Mouse (Mus musculus): ENCODE data around the gene Tmem151a. TPM values are rescaled to one million over a fixed set of nuclear protein-coding genes. Genes with fewer than 3 reads are reported as not detected.

Tmem151a gene
- total RNA-seq (2014; rRNA removed) (68.9 and 76.6 TPM in 2 replicates), polyA plus RNA-seq (2015; fragmentation: Nextera tagmentation; extraction: Ambion mirVana) (61.0 and 71.5 TPM in 2 replicates)

DNA sequence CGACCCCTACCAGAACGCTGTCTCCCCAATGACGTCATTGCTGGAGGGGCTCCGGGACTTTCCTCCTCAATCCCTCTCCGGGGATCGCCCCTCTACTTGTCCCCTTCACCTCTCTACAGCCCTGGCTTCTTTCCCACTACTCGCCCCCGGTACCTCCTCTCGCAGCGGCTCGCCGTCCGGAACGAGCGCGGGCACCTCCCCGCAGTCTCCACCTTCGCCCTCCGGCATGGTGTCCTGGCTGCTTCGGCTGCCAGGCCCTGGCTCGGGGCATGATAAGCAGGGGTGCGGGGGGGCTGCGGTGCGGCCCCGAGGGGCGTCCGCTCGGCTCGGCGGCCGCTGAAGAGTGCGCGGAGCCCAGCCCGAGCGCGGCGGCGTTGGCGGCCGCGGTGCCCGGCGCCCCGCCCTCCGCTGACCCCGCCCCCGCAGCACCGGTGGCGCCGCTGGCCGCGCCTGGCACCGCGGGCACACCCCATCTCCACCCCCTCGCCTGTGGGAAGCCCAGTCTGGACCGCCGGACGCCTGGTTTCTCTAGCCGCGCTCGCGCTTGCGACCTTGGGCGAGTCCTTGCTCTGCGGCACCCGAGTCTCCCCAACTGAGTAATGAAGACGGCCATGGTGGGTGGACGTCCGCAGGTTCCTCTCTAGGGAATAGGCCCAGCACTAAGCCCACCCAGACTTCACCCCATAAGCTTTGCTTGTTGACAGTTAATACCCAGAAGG is at the start of gene Tmem151a:
Gene Tmem151a, minus strand, starts transcription at position 387 of the 719 bp plus-strand sequence.
- Histone ChIP-seq H3K27ac (peak within 1 kb of the TSS; percentile 71), H3K9me3 (ENCODE audit: low read length) (no peaks in the 10 kb centered on the region), H3K36me3 (ENCODE audit: insufficient read depth, low read length) (0 out of 2 replicates have a peak, but pooled peaks cover under 1% of the 10 kb centered on the region), H3K9ac (replicated peaks; ENCODE audit: low read length) (peak within 1 kb of the TSS; percentile 86), H3K4me3 (ENCODE audit: low read length) (peak within 1 kb of the TSS; percentile 69), H3K4me2 (ENCODE audit: low read depth, low read length) (peak within 1 kb of the TSS; percentile 67), H3K27me3 (ENCODE audit: insufficient read depth, low read length) (no peaks in the 10 kb centered on the region), H3K4me1 (ENCODE audit: insufficient read depth, low read length) (peaks cover 13% of the 10 kb centered on the region; the same call in 1 of the 2 replicates)
- ATAC-seq = no peak
- peak; percentile 60 for DNase-seq (ENCODE audit: low spot score)
- WGBS = under 1% methylated on average over 65 of the region's 69 CpGs
- TF ChIP-seq CTCF (IDR thresholded peaks at IDR 0.05; ENCODE audit: low read depth) = no peak

DNA sequence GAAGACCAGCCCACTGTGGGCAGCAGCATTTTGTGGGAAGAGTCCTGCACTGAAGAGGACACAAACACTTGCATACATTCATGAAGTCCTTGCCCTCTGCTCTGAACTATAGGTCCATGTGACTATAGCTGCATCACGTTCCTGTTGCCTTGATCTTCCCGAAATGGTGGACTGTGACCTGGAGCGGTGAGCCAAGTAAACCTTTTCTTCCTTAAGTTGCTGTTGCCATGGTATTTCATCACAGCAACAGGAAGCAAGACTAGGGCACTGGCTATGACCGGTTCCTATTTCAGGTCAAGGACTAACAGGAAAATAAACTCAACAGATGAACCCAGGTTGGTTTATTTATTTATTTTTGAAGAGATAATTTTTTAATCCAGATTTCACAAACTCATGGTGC is 45.9 kb upstream of the Tmem151a start:
- DNase-seq (ENCODE audit: low spot score) = no peak
- H3K27me3 ChIP-seq (ENCODE audit: insufficient read depth, low read length) = no peaks in the 10 kb centered on the region
- no peak overlapping the region for H3K9ac ChIP-seq (replicated peaks; ENCODE audit: low read length)
- H3K4me1 ChIP-seq (ENCODE audit: insufficient read depth, low read length) = no peaks in the 10 kb centered on the region
- TF ChIP-seq CTCF (IDR thresholded peaks at IDR 0.05; ENCODE audit: low read depth) = no peak
- peaks cover 23% of the 10 kb centered on the region for H3K36me3 ChIP-seq (ENCODE audit: insufficient read depth, low read length)
- no peak for ATAC-seq
- H3K4me2 ChIP-seq (ENCODE audit: low read depth, low read length) = no peak overlapping the region
- H3K4me3 ChIP-seq (ENCODE audit: low read length) = no peak overlapping the region
- WGBS = 70% methylated on average over 4 of the region's 4 CpGs
- H3K27ac ChIP-seq = no peak overlapping the region
- no peaks in the 10 kb centered on the region for H3K9me3 ChIP-seq (ENCODE audit: low read length)

DNA sequence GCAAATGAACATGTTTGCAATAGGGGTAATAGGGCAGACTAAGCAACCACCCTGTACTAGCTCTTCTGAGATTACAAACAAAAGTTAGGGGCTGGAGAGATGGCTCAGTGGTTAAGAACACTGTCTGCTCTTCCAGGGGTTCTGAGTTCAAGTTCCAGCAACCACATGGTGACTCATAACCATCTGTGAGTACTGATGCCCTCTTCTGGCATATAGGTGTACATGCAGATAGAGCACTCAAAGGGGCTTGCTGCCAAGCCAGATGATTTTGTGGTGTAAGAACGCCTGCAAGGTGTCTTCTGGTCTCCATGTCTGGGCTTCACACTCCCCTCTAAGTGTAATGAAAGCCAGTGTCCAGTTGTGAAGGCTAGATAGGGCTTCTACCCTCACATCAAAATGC is 44.4 kb upstream of the Tmem151a start:
- 38% methylated on average over 1 of the region's 1 CpGs for WGBS
- peak; percentile 41 for DNase-seq (ENCODE audit: low spot score)

DNA sequence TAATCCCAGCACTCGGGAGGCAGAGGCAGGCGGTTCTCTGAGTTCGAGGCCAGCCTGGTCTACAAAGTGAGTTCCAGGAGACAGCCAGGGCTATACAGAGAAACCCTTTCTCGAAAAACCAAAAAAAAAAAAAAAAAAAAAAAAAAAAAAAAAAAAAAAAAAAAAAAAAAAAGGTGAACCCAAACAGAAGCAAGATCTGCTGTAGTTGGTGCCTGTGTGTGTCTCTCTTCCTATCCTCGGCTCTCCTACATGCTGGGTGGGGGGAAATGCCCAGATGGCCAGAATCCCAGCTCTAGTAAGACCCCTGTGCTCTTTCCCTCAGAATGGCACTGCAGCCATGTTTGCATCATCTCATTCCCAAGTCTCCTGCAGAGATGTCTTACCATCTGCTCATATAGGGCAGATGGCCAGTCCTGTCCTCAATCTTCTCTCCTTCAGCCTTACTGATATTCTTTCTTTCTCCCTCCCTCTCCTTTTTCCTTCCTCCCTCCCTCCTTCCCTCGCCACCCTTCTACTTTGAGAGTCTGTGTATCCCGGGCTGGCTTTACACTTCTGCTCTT is 38.8 kb upstream of the Tmem151a start:
- Histone ChIP-seq H3K36me3 (ENCODE audit: insufficient read depth, low read length) (no peaks in the 10 kb centered on the region), H3K4me3 (ENCODE audit: low read length) (no peak overlapping the region), H3K4me1 (ENCODE audit: insufficient read depth, low read length) (no peaks in the 10 kb centered on the region), H3K9ac (replicated peaks; ENCODE audit: low read length) (no peak overlapping the region), H3K4me2 (ENCODE audit: low read depth, low read length) (no peak overlapping the region), H3K27ac (peak overlapping the region; percentile 48), H3K27me3 (ENCODE audit: insufficient read depth, low read length) (no peaks in the 10 kb centered on the region), H3K9me3 (ENCODE audit: low read length) (no peaks in the 10 kb centered on the region)
- TF ChIP-seq CTCF (IDR thresholded peaks at IDR 0.05; ENCODE audit: low read depth) = no peak
- WGBS = 67% methylated on average over 7 of the region's 7 CpGs
- DNase-seq (ENCODE audit: low spot score) (peak; percentile 74), ATAC-seq (peak; percentile 64)

More for the DNA sequence above, 44.4 kb upstream of the Tmem151a start:
- Histone ChIP-seq H3K9me3 (ENCODE audit: low read length) (no peaks in the 10 kb centered on the region), H3K27ac (no peak overlapping the region), H3K4me1 (ENCODE audit: insufficient read depth, low read length) (no peaks in the 10 kb centered on the region), H3K27me3 (ENCODE audit: insufficient read depth, low read length) (no peaks in the 10 kb centered on the region), H3K9ac (replicated peaks; ENCODE audit: low read length) (no peak overlapping the region), H3K4me2 (ENCODE audit: low read depth, low read length) (no peak overlapping the region), H3K36me3 (ENCODE audit: insufficient read depth, low read length) (peaks cover 14% of the 10 kb centered on the region), H3K4me3 (ENCODE audit: low read length) (no peak overlapping the region)
- no peak for ATAC-seq
- TF ChIP-seq CTCF (IDR thresholded peaks at IDR 0.05; ENCODE audit: low read depth) = peak; percentile 62

DNA sequence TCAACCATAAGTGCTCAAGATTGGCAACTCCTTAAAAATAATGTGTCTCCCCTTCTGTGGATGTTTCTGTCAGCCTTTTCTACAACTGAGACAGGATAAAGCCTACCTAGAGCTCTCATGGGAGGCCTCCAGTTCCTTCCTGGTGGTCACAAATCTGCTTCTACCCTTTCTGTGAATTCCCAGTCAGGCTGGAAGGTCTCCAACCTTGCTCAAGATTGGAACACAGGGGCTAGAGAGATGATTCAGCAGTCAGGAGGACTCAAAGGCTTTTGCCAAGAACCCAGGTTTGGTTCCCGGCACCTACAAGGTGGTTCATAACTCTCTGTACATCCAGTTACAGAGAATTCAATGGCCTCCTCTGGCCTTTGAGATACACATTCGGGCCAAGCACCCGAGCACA is 37.9 kb upstream of the Tmem151a start:
- H3K4me3 ChIP-seq (ENCODE audit: low read length) = no peak overlapping the region
- TF ChIP-seq CTCF (IDR thresholded peaks at IDR 0.05; ENCODE audit: low read depth) = no peak
- no peak for DNase-seq (ENCODE audit: low spot score)
- no peaks in the 10 kb centered on the region for H3K9me3 ChIP-seq (ENCODE audit: low read length)
- no peaks in the 10 kb centered on the region for H3K36me3 ChIP-seq (ENCODE audit: insufficient read depth, low read length)
- H3K27ac ChIP-seq = no peak overlapping the region
- no peak overlapping the region for H3K4me2 ChIP-seq (ENCODE audit: low read depth, low read length)
- H3K4me1 ChIP-seq (ENCODE audit: insufficient read depth, low read length) = no peaks in the 10 kb centered on the region
- H3K27me3 ChIP-seq (ENCODE audit: insufficient read depth, low read length) = no peaks in the 10 kb centered on the region
- no peak overlapping the region for H3K9ac ChIP-seq (replicated peaks; ENCODE audit: low read length)
- no peak for ATAC-seq
- 85% methylated on average over 3 of the region's 3 CpGs for WGBS

DNA sequence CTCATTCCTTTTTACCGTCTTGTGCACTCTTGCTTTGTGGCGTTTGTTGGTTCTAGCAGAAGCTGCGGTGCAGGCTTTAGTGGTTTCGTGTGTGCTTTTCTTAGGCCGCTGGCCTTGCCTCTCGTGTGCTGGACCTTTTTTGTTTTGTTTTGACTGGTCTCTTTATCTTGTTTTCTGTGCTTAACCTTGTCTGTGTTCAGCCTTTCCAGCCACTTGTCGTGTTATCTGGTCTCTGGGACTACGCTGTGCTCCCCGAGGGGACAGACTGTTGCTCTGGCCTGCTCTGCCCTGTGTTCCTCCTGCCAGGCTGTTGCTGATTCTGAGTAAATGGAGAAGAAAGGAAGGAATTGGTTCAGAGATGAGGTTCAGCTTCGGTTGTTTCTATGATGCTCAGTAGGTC is 37.2 kb upstream of the Tmem151a start:
- no peak for ATAC-seq
- H3K27ac ChIP-seq = no peak overlapping the region
- WGBS = 70% methylated on average over 10 of the region's 10 CpGs
- no peaks in the 10 kb centered on the region for H3K9me3 ChIP-seq (ENCODE audit: low read length)
- no peaks in the 10 kb centered on the region for H3K4me1 ChIP-seq (ENCODE audit: insufficient read depth, low read length)
- no peak overlapping the region for H3K4me2 ChIP-seq (ENCODE audit: low read depth, low read length)
- no peak overlapping the region for H3K4me3 ChIP-seq (ENCODE audit: low read length)
- no peaks in the 10 kb centered on the region for H3K36me3 ChIP-seq (ENCODE audit: insufficient read depth, low read length)
- H3K27me3 ChIP-seq (ENCODE audit: insufficient read depth, low read length) = no peaks in the 10 kb centered on the region
- H3K9ac ChIP-seq (replicated peaks; ENCODE audit: low read length) = no peak overlapping the region
- no peak for TF ChIP-seq CTCF (IDR thresholded peaks at IDR 0.05; ENCODE audit: low read depth)
- no peak for DNase-seq (ENCODE audit: low spot score)

DNA sequence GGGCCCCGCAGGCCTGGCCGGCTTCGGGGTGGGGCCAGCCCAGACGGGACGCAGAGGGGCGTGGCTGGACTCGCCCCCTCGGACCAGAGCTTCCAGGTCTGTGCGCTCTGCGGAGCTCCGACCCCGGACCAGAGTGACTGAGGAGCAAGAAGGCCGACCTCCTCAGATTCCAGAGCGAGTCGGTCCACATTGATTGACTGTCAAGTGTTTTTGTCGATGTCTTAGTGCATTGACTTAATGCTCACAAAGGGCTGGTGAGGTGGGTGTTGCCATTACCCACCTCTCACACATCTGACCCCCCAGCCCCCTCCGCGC is 33.0 kb upstream of the Tmem151a start, which contains the start of gene Klc2:
Gene Klc2, minus strand, starts transcription at position 177 of the 315 bp plus-strand sequence.
- ATAC-seq (no peak; the same call in 1 of the 2 replicates), DNase-seq (ENCODE audit: low spot score) (no peak)
- peak within 1 kb of the TSS; percentile 95 for H3K27ac ChIP-seq
- H3K4me2 ChIP-seq (ENCODE audit: low read depth, low read length) = peak within 1 kb of the TSS; percentile 83
- 2% methylated on average over 18 of the region's 18 CpGs for WGBS
- no peaks in the 10 kb centered on the region for H3K9me3 ChIP-seq (ENCODE audit: low read length)
- H3K27me3 ChIP-seq (ENCODE audit: insufficient read depth, low read length) = no peaks in the 10 kb centered on the region
- H3K4me3 ChIP-seq (ENCODE audit: low read length) = peak within 1 kb of the TSS; percentile 83
- H3K4me1 ChIP-seq (ENCODE audit: insufficient read depth, low read length) = peaks cover 4% of the 10 kb centered on the region; the same call in 1 of the 2 replicates
- H3K9ac ChIP-seq (replicated peaks; ENCODE audit: low read length) = peak within 1 kb of the TSS; percentile 75
- no peaks in the 10 kb centered on the region for H3K36me3 ChIP-seq (ENCODE audit: insufficient read depth, low read length)
- no peak for TF ChIP-seq CTCF (IDR thresholded peaks at IDR 0.05; ENCODE audit: low read depth)

All from hindbrain, postnatal 0 days (tissue).